Mouse (Mus musculus) adrenal gland, adult (tissue): ENCODE data around the gene Olfr1417.
A peak's percentile ranks its signal among the peaks of the same experiment; 100 is the strongest.
"Not testable (repeated sequence)": the region's sequence is repeated elsewhere in the genome, so short reads cannot be mapped to it uniquely, and the experiment has no call there.

Experiments used
- DNase-seq, 2 experiments: peaks; one replicate each; pipeline ENCODE4 v3.0.0; 2022 to 2023; ENCODE audit warnings: low spot score in 1 of 2; ENCODE audit not compliant: inconsistent age in 2 of 2

The Olfr1417 gene

GRCm38 (mm10) chr19:11839119-11839518 lies at the start of gene Olfr1417:
TSS of gene Olfr1417 (minus strand) at chr19:11839219.
- DNase-seq, result no peak

- no peak for DNase-seq
Measured at GRCm38 (mm10) chr19:11886265-11886664, 47.2 kb upstream of the Olfr1417 start, which contains the start of gene Olfr1420. TSS of gene Olfr1420 (plus strand) at chr19:11886565.

GRCm38 (mm10) chr19:11878404-11878803 lies 39.4 kb upstream of the Olfr1417 start:
- DNase-seq, result not testable (repeated sequence)

- no peak for DNase-seq
Measured at GRCm38 (mm10) chr19:11875006-11875405, 36.0 kb upstream of the Olfr1417 start, which contains the start of gene Olfr1419. TSS of gene Olfr1419 (minus strand) at chr19:11875106.

GRCm38 (mm10) chr19:11867837-11868236 lies 28.8 kb upstream of the Olfr1417 start:
- no peak for DNase-seq

- DNase-seq, result no peak
Measured at GRCm38 (mm10) chr19:11860966-11861365, 21.9 kb upstream of the Olfr1417 start, which contains the start of gene Olfr1418. TSS of gene Olfr1418 (minus strand) at chr19:11861066.

- peak; percentile 71 to 88 for DNase-seq
Measured at GRCm38 (mm10) chr19:11856506-11856905, 17.5 kb upstream of the Olfr1417 start.

GRCm38 (mm10) chr19:11854821-11855220 lies 15.8 kb upstream of the Olfr1417 start:
- DNase-seq, result no peak

GRCm38 (mm10) chr19:11852652-11853051 lies 13.6 kb upstream of the Olfr1417 start:
- no peak for DNase-seq

- no peak for DNase-seq
Measured at GRCm38 (mm10) chr19:11846333-11846732, 7.3 kb upstream of the Olfr1417 start.

GRCm38 (mm10) chr19:11823346-11824065 lies 15.5 kb downstream of the Olfr1417 start:
- DNase-seq, result no peak

- DNase-seq, result no peak
Measured at GRCm38 (mm10) chr19:11820211-11820610, 18.8 kb downstream of the Olfr1417 start.

GRCm38 (mm10) chr19:11819800-11820199 lies 19.2 kb downstream of the Olfr1417 start:
- DNase-seq, result peak; percentile 83 to 93

GRCm38 (mm10) chr19:11819143-11819700 lies 19.8 kb downstream of the Olfr1417 start, which contains the start of gene Stx3:
TSS of gene Stx3 (minus strand) at chr19:11819403.
- peak in 1 of 2 experiments; percentile 54 for DNase-seq

GRCm38 (mm10) chr19:11818199-11819142 lies 20.5 kb downstream of the Olfr1417 start:
- peak; percentile 81 to 92 for DNase-seq

GRCm38 (mm10) chr19:11817586-11817985 lies 21.4 kb downstream of the Olfr1417 start:
- DNase-seq, result peak in 1 of 2 experiments; percentile 40

- DNase-seq, result no peak
Measured at GRCm38 (mm10) chr19:11816706-11817105, 22.3 kb downstream of the Olfr1417 start.

- no peak for DNase-seq
Measured at GRCm38 (mm10) chr19:11814742-11815333, 24.2 kb downstream of the Olfr1417 start.

GRCm38 (mm10) chr19:11813649-11814048 lies 25.4 kb downstream of the Olfr1417 start:
- DNase-seq, result no peak

- no peak for DNase-seq
Measured at GRCm38 (mm10) chr19:11813136-11813535, 25.9 kb downstream of the Olfr1417 start.
